Mouse (Mus musculus) bone marrow macrophage, adult 2 months (primary cell): Measurements from ENCODE around the gene Hcrt.

ENCODE experiments used
- CTCF ChIP-seq: IDR thresholded peaks from 2 replicates; pipeline ENCODE4 v1.5.1; 2012; ENCODE audit warnings: low read depth, mild to moderate bottlenecking, low read length, moderate library complexity
- POLR2A ChIP-seq: IDR thresholded peaks from 2 replicates; pipeline ENCODE4 v1.6.1; 2012; ENCODE audit warnings: mild to moderate bottlenecking, low read depth, low read length, borderline replicate concordance

DNA sequence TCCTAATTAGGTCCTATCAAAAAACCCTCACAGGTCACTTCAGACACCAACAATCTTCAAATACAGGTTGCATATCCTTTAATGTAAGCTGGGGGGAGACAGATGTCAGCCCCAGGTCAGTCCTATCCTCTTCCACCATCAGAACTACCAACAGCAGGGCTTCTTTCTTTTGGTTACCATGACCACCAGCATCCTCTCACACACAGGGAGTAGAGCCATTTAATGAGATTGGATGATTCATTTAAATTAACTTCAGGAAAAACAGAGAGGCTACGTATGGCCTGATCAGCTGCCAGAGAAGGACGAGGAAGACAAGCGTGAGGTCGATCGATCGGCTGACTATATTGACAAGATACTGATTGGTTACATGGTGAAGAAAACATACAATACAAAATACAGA lies 47.8 kb downstream of the Hcrt start:
- TF ChIP-seq CTCF (no peak), POLR2A (no peak)
